Mouse (Mus musculus): ENCODE measurements around the gene Mstn.
A peak's percentile ranks its signal among the peaks of the same experiment; 100 is the strongest.

The Mstn gene

GRCm38 (mm10) chr1:53061340-53061739 lies at the start of gene Mstn:
Mstn (plus strand) TSS chr1:53061640.
- DNase-seq (ENCODE audit: low read depth), result no peak

GRCm38 (mm10) chr1:53014716-53015115 lies 46.7 kb upstream of the Mstn start:
- DNase-seq (ENCODE audit: low read depth), result no peak

GRCm38 (mm10) chr1:53015606-53016005 lies 45.8 kb upstream of the Mstn start:
- DNase-seq (ENCODE audit: low read depth), result no peak

GRCm38 (mm10) chr1:53018746-53019505 lies 42.5 kb upstream of the Mstn start:
- no peak for DNase-seq (ENCODE audit: low read depth)

GRCm38 (mm10) chr1:53020079-53020478 lies 41.4 kb upstream of the Mstn start, which contains the start of gene 1700019D03Rik:
1700019D03Rik (minus strand) TSS chr1:53020179.
- DNase-seq (ENCODE audit: low read depth), result no peak

- DNase-seq (ENCODE audit: low read depth), result peak; percentile 45
These were observed 28.9 kb upstream of the Mstn start for GRCm38 (mm10) chr1:53032550-53032949.

- DNase-seq (ENCODE audit: low read depth), result no peak
These were observed 24.0 kb upstream of the Mstn start for GRCm38 (mm10) chr1:53037443-53037871.

GRCm38 (mm10) chr1:53049763-53050427 lies 11.5 kb upstream of the Mstn start:
- DNase-seq (ENCODE audit: low read depth), result peak; percentile 59

- peak; percentile 75 for DNase-seq (ENCODE audit: low read depth)
These were observed 8.1 kb upstream of the Mstn start for GRCm38 (mm10) chr1:53053087-53054022.

GRCm38 (mm10) chr1:53059106-53059505 lies 2.3 kb upstream of the Mstn start:
- DNase-seq (ENCODE audit: low read depth), result no peak

GRCm38 (mm10) chr1:53060499-53060898 lies 941 bp upstream of the Mstn start:
- DNase-seq (ENCODE audit: low read depth), result no peak

GRCm38 (mm10) chr1:53061871-53062608 lies 600 bp downstream of the Mstn start:
- DNase-seq (ENCODE audit: low read depth), result no peak

GRCm38 (mm10) chr1:53063921-53064320 lies 2.5 kb downstream of the Mstn start:
- no peak for DNase-seq (ENCODE audit: low read depth)

- DNase-seq (ENCODE audit: low read depth), result no peak
These were observed 8.5 kb downstream of the Mstn start for GRCm38 (mm10) chr1:53069726-53070514.

- DNase-seq (ENCODE audit: low read depth), result no peak
These were observed 9.3 kb downstream of the Mstn start for GRCm38 (mm10) chr1:53070664-53071175.

GRCm38 (mm10) chr1:53076656-53077055 lies 15.2 kb downstream of the Mstn start:
- no peak for DNase-seq (ENCODE audit: low read depth)

GRCm38 (mm10) chr1:53079876-53080275 lies 18.4 kb downstream of the Mstn start:
- DNase-seq (ENCODE audit: low read depth), result no peak

- DNase-seq (ENCODE audit: low read depth), result no peak
These were observed 19.2 kb downstream of the Mstn start for GRCm38 (mm10) chr1:53080603-53081002.

GRCm38 (mm10) chr1:53085256-53085655 lies 23.8 kb downstream of the Mstn start:
- no peak for DNase-seq (ENCODE audit: low read depth)

- no peak for DNase-seq (ENCODE audit: low read depth)
These were observed 24.6 kb downstream of the Mstn start for GRCm38 (mm10) chr1:53085991-53086390.

Data from induced T-regulatory cell, adult 2 months (primary cell).